Mouse (Mus musculus): Measurements from ENCODE around the gene Ciz1. TPM values are rescaled to one million over a fixed set of nuclear protein-coding genes. Genes with fewer than 3 reads are reported as not detected.

Ciz1 gene
- polyA plus RNA-seq, 1 experiment from 2014 or later, result 55.4 TPM

DNA sequence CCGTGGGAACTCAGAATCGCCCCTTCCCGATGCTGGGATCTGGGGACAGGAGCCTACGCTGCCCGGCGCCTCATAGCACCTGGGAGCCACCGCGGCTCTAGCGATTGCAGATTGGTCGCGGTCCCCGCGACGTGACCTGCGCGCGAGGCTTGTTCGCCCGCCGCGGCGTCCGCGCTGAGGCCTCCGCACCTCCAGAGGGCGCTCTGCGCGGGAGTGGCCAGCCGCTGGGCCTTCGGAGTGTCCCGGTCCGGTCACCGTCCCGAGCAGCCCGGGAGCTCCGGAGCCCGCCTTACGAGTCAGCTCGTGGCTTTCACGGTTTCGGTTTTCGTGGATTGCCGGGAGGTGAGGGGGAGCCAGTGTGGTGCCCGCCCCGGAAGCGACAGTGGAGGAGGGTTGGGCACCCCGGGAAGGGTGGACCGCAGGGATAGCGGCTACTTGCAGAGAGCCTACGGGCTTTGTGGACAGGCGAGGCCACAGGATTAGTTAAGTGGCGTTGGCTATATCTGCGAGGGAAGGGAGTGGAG lies 10.8 kb downstream of the Ciz1 start:
- under 1% methylated on average over 53 of the region's 53 CpGs for whole genome bisulfite sequencing
- Histone ChIP-seq H3K4me1 (replicated peaks) (peaks cover 25% of the 10 kb centered on the region), H3K27me3 (peaks cover 14% of the 10 kb centered on the region), H3K4me3 (replicated peaks) (peak overlapping the region; percentile 59), H3K9ac (replicated peaks) (peak overlapping the region; percentile 77), H3K4me2 (peak overlapping the region; percentile 81), H3K27ac (peak overlapping the region; percentile 84), H3K9me3 (no peaks in the 10 kb centered on the region), H3K36me3 (peaks cover 38% of the 10 kb centered on the region)
- peak; percentile 78 for ATAC-seq (ENCODE audit: insufficient number of reproducible peaks, insufficient read depth, low FRiP score, low TSS enrichment, low read depth)

DNA sequence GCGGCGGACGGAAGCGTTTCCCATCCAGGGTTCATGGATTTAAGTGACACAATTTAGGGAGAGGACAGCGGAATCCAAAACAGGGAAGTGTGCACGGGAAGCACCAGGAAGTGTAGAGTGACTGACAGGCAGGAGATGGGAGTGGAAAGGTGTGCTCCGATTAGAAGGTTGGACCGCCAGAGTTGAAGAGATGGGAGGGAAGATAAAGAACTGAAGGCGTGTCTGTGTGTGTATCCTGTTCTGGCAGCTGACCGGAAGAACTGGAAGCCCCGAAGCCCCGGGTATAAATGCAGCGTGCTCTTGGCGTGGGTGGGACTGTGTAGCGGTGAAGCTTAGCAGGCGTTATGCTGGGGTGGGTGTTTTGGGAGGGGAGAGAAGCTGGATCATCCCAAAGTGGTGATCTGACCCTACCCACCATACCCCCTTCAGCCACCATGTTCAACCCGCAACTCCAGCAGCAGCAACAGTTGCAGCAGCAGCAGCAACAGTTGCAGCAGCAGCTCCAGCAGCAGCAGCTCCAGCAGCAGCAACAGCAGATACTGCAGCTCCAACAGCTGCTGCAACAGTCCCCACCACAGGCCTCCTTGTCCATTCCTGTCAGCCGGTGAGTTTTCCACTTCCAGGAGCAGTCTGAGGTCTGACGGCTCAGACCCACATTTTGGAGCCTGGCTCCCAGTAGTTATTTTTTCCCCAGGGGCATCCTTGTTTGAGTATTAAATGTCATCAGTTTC lies 11.4 kb downstream of the Ciz1 start:
- peak overlapping the region; percentile 81 for H3K4me2 ChIP-seq
- WGBS, result 10% methylated on average over 19 of the region's 19 CpGs
- H3K27ac ChIP-seq, result peak overlapping the region; percentile 84
- H3K9me3 ChIP-seq, result no peaks in the 10 kb centered on the region
- peaks cover 44% of the 10 kb centered on the region for H3K36me3 ChIP-seq
- H3K9ac ChIP-seq (replicated peaks), result peak overlapping the region; percentile 77
- H3K4me3 ChIP-seq (replicated peaks), result peak overlapping the region; percentile 59
- H3K4me1 ChIP-seq (replicated peaks), result peaks cover 25% of the 10 kb centered on the region
- H3K27me3 ChIP-seq, result peaks cover 14% of the 10 kb centered on the region
- ATAC-seq (ENCODE audit: insufficient number of reproducible peaks, insufficient read depth, low FRiP score, low TSS enrichment, low read depth), result peak; percentile 24; the same call in 1 of the 2 replicates

DNA sequence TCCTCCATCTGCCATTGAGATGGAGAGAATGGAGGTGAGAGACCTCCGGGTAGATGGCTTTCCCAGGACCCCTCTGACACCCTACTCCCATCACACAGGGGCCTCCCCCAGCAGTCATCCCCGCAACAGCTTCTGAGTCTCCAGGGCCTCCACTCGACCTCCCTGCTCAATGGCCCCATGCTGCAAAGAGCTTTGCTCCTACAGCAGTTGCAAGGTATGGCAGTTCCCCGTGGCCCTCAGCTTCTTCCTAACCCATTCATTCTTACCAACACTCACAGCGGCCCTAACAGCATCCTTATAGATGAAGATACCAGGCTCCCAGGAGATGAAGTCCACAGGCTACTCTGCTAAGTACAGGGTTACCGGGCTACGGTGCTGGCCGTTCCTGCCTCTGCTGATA lies 12.0 kb downstream of the Ciz1 start:
- Histone ChIP-seq H3K27ac (no peak overlapping the region), H3K27me3 (peaks cover 14% of the 10 kb centered on the region), H3K4me1 (replicated peaks) (peaks cover 25% of the 10 kb centered on the region), H3K9ac (replicated peaks) (peak overlapping the region; percentile 77; the same call in 1 of the 2 replicates), H3K36me3 (peaks cover 49% of the 10 kb centered on the region), H3K4me2 (peak overlapping the region; percentile 81), H3K9me3 (no peaks in the 10 kb centered on the region), H3K4me3 (replicated peaks) (peak overlapping the region; percentile 59)
- no peak for ATAC-seq (ENCODE audit: insufficient number of reproducible peaks, insufficient read depth, low FRiP score, low TSS enrichment, low read depth)
- 82% methylated on average over 8 of the region's 8 CpGs for WGBS

DNA sequence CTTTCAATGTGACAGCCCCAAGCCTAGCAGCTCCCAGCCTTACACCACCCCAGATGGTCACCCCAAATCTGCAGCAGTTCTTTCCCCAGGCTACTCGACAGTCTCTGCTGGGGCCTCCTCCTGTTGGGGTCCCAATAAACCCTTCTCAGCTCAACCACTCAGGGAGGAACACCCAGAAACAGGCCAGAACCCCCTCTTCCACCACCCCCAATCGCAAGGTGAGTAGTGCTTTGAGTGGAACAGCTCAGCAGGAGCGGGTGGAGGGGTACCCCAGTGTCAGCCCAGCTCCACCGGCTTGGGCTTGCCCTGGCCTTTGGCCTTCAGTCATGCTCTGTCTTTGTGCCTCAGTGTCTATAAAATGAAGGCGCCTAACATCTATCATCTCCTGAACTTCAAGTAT lies 15.2 kb downstream of the Ciz1 start:
- no peak overlapping the region for H3K4me3 ChIP-seq (replicated peaks)
- no peaks in the 10 kb centered on the region for H3K27me3 ChIP-seq
- no peak overlapping the region for H3K9ac ChIP-seq (replicated peaks)
- H3K27ac ChIP-seq, result no peak overlapping the region
- WGBS, result 98% methylated on average over 5 of the region's 5 CpGs
- H3K4me2 ChIP-seq, result no peak overlapping the region
- peaks cover 81% of the 10 kb centered on the region for H3K36me3 ChIP-seq
- no peak for ATAC-seq (ENCODE audit: insufficient number of reproducible peaks, insufficient read depth, low FRiP score, low TSS enrichment, low read depth)
- no peaks in the 10 kb centered on the region for H3K9me3 ChIP-seq
- H3K4me1 ChIP-seq (replicated peaks), result peaks cover 10% of the 10 kb centered on the region

DNA sequence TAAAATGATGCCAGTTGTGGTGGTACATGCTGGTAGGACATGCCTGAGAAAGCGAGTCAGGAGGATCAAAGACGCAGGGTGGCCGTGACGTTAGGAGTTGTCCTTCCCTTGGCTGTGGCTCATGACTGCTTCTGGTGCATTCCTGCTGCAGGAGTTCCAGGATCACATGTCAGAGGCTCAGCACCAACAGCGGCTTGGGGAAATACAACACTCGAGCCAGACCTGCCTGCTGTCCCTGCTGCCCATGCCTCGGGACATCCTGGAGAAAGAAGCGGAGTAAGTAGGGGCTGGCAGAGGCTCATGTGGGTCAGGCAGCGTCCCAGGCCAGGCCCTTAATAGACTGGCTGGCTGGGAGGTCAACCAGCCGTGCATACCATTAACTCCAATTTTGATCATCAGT lies 22.1 kb downstream of the Ciz1 start:
- H3K4me2 ChIP-seq, result no peak overlapping the region
- peaks cover 99% of the 10 kb centered on the region for H3K36me3 ChIP-seq
- WGBS, result 85% methylated on average over 10 of the region's 10 CpGs
- H3K4me3 ChIP-seq (replicated peaks), result no peak overlapping the region
- H3K9ac ChIP-seq (replicated peaks), result no peak overlapping the region
- H3K4me1 ChIP-seq (replicated peaks), result no peaks in the 10 kb centered on the region
- no peak overlapping the region for H3K27ac ChIP-seq
- no peaks in the 10 kb centered on the region for H3K27me3 ChIP-seq
- no peak for ATAC-seq (ENCODE audit: insufficient number of reproducible peaks, insufficient read depth, low FRiP score, low TSS enrichment, low read depth)
- no peaks in the 10 kb centered on the region for H3K9me3 ChIP-seq

DNA sequence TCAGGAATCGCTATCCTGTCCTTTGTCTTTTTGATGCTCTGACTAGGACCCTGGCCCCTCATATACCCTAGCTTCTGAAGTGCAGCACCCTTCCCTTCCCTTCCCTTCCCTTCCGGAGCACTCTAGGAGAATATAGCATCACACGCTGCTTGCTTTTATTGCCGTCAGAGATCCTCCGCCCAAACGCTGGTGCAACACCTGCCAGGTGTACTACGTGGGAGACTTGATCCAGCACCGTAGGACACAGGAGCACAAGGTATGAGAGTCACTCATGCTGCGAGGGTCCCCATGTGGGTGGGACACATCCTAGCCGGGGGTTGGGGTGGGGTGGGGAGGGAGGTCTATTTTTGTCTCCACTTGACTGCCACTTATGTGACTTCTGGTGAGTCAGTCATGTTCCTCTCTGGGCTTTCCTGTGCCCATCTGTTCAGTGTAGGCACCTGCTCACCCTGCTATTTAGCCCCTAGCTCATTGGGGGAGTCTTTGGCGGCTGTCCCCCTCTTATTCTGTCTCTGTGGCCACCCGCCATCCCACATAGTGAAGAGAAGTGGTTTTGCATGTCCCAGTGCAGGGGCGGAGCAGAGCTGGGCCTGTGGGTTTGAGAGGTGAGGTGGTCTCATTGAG lies 23.3 kb downstream of the Ciz1 start:
- Histone ChIP-seq H3K27me3 (peaks cover 4% of the 10 kb centered on the region), H3K4me2 (no peak overlapping the region), H3K36me3 (peaks cover 95% of the 10 kb centered on the region), H3K4me1 (replicated peaks) (no peaks in the 10 kb centered on the region), H3K4me3 (replicated peaks) (no peak overlapping the region), H3K9ac (replicated peaks) (no peak overlapping the region), H3K9me3 (no peaks in the 10 kb centered on the region), H3K27ac (no peak overlapping the region)
- WGBS, result 88% methylated on average over 13 of the region's 13 CpGs
- no peak for ATAC-seq (ENCODE audit: insufficient number of reproducible peaks, insufficient read depth, low FRiP score, low TSS enrichment, low read depth)

DNA sequence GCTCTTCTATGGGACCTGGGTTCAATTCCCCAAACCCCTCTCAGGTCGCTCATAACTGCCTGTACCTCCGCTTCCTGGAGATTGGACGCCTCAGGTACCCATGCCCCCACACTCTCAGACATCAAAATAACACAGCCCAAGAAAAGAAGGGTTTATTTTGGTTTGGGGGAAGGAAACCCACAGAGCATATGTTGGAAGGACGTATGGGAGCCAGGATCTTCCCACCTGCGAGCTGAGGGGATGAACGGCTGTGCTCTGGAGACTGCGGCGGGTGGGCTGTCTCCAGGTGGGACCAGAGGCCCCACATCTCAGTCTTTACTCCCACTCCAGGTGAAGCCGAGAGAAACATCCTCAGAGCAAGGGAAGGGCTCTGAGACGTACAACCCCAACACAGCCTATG lies 24.8 kb downstream of the Ciz1 start:
- no peak overlapping the region for H3K4me2 ChIP-seq
- no peaks in the 10 kb centered on the region for H3K9me3 ChIP-seq
- no peak overlapping the region for H3K9ac ChIP-seq (replicated peaks)
- H3K27me3 ChIP-seq, result peaks cover 5% of the 10 kb centered on the region
- no peak overlapping the region for H3K27ac ChIP-seq
- WGBS, result 88% methylated on average over 10 of the region's 10 CpGs
- H3K4me1 ChIP-seq (replicated peaks), result peaks cover 6% of the 10 kb centered on the region
- ATAC-seq (ENCODE audit: insufficient number of reproducible peaks, insufficient read depth, low FRiP score, low TSS enrichment, low read depth), result no peak
- peaks cover 79% of the 10 kb centered on the region for H3K36me3 ChIP-seq
- H3K4me3 ChIP-seq (replicated peaks), result no peak overlapping the region

DNA sequence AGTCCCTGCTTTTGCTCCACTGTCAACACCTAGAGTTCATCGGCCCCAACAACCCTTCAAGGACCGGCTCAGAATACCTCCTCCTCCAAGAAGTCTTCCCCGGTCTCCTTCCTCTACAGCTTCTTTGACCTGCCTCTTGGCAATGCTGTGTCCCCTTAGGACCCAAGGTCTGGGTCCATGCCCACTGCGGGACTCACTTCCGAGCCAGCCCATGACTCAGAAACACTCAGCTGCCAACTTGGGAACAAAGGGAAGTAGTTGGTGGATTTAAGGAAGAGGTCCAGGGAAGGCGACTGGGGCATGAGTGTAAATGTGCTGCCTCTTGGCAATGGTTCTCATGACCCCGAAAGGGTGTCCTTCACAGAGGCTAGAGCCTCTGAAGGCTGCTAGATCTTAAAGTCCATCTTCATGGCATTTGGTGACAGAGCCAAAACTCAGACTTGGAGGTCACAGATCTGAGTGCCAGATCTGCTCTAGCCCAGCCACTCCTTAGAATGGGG lies 27.9 kb downstream of the Ciz1 start:
- Histone ChIP-seq H3K27me3 (peaks cover 20% of the 10 kb centered on the region), H3K4me2 (0 out of 2 replicates have a peak overlapping the region, but pooled peaks have one; percentile 98), H3K9ac (replicated peaks) (no peak overlapping the region), H3K27ac (no peak overlapping the region), H3K9me3 (no peaks in the 10 kb centered on the region), H3K4me3 (replicated peaks) (no peak overlapping the region), H3K4me1 (replicated peaks) (peaks cover 6% of the 10 kb centered on the region), H3K36me3 (peaks cover 50% of the 10 kb centered on the region)
- no peak for ATAC-seq (ENCODE audit: insufficient number of reproducible peaks, insufficient read depth, low FRiP score, low TSS enrichment, low read depth)
- 91% methylated on average over 7 of the region's 7 CpGs for WGBS

DNA sequence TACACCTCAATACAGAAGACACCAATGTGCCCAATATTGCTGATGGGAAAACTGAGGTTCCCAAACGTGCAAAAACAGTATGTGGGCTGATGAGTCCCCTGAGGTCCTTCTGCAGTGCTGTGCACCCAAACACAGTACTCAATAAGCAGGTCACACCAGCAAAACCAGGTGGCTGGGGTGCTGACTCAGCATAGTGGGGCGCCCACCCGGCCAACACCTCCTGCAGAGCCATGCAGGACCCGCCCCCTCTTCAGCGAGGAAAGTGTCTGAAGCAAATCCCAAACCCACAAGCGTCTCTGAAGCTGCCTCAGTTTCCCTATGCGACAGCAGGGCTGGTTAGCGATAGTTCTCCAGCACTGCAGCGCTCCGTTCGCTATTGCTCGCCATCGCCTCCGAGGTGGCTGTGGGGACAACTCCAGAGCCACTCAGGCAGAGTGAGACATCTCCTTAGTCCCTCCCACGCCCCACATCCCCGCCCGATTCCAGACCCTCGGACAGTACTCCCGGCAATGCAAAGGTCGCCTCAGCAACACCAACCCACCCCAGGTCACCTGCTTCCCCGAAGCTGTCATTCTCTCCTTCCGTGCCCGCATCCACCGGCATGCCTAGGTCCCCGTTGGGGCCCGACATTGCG lies 29.1 kb downstream of the Ciz1 start:
- ATAC-seq (ENCODE audit: insufficient number of reproducible peaks, insufficient read depth, low FRiP score, low TSS enrichment, low read depth), result peak; percentile 28; the same call in 1 of the 2 replicates
- Histone ChIP-seq H3K27ac (0 out of 2 replicates have a peak overlapping the region, but pooled peaks have one; percentile 1), H3K27me3 (peaks cover 20% of the 10 kb centered on the region), H3K9me3 (no peaks in the 10 kb centered on the region), H3K4me2 (peak overlapping the region; percentile 98), H3K9ac (replicated peaks) (peak overlapping the region; percentile 60), H3K4me1 (replicated peaks) (peaks cover 6% of the 10 kb centered on the region), H3K36me3 (peaks cover 38% of the 10 kb centered on the region), H3K4me3 (replicated peaks) (peak overlapping the region; percentile 69)
- 2% methylated on average over 27 of the region's 27 CpGs for WGBS

DNA sequence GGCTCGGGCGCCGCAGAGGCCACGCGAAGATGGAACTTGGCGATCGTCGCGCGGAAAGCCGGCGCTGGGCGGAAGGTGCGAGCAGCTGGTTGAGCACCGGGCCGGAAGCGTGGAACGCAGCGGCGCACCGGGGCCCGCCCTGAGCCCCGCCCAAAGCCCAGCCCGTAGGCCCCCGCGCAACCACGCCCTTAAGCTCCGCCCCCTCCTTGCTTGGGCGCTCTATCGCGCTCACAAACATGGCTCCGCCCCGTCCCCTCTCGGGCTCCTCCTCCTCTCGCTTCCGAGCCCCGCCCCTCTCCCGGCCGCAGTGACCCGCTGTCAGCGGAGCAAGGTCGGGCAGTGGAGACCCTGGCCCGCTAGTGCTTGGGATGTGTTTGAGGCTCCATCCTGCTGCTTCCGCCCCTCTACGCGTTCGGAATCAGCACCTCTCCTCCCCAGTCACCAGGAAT lies 29.7 kb downstream of the Ciz1 start, which contains the start of gene 1110008P14Rik:
Gene 1110008P14Rik, minus strand, starts transcription at position 164 of the 449 bp plus-strand sequence.
- H3K9me3 ChIP-seq, result no peaks in the 10 kb centered on the region
- H3K4me3 ChIP-seq (replicated peaks), result peak within 1 kb of the TSS; percentile 69
- H3K27me3 ChIP-seq, result peaks cover 20% of the 10 kb centered on the region
- peak within 1 kb of the TSS; percentile 60 for H3K9ac ChIP-seq (replicated peaks)
- peaks cover 6% of the 10 kb centered on the region for H3K4me1 ChIP-seq (replicated peaks)
- H3K36me3 ChIP-seq, result peaks cover 32% of the 10 kb centered on the region
- 0 out of 2 replicates have a peak within 1 kb of the TSS, but pooled peaks have one; percentile 1 for H3K27ac ChIP-seq
- WGBS, result under 1% methylated on average over 47 of the region's 47 CpGs
- peak; percentile 81 for ATAC-seq (ENCODE audit: insufficient number of reproducible peaks, insufficient read depth, low FRiP score, low TSS enrichment, low read depth)
- H3K4me2 ChIP-seq, result peak within 1 kb of the TSS; percentile 98

DNA sequence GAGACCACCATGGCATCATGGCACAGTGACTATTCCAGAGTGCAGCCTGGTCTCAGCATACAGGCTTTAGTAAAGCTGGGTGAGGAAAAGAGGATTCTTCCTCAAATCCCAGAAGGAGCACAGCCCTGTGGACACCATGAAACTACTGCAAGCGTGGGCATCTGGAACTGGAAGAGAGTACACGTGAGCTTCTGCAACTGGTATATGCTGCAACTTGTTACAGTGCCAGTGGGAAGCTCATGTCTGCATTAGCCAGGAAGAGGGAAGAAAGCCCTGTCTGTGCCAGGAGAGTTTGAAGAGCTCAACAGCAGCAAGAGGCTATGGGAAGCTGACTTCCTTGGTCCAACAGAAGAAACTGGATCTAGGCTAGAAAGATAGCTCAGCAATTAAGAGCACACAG lies 30.6 kb downstream of the Ciz1 start:
- H3K9ac ChIP-seq (replicated peaks), result no peak overlapping the region
- no peak for ATAC-seq (ENCODE audit: insufficient number of reproducible peaks, insufficient read depth, low FRiP score, low TSS enrichment, low read depth)
- 78% methylated on average over 2 of the region's 2 CpGs for WGBS
- no peak overlapping the region for H3K27ac ChIP-seq
- H3K4me3 ChIP-seq (replicated peaks), result peak overlapping the region; percentile 69; the same call in 1 of the 2 replicates
- H3K27me3 ChIP-seq, result peaks cover 20% of the 10 kb centered on the region
- peaks cover 8% of the 10 kb centered on the region for H3K4me1 ChIP-seq (replicated peaks)
- no peaks in the 10 kb centered on the region for H3K9me3 ChIP-seq
- H3K4me2 ChIP-seq, result 0 out of 2 replicates have a peak overlapping the region, but pooled peaks have one; percentile 98
- H3K36me3 ChIP-seq, result peaks cover 24% of the 10 kb centered on the region

Measured in limb, embryonic 12.5 days (tissue).